In the genomic region with DNA sequence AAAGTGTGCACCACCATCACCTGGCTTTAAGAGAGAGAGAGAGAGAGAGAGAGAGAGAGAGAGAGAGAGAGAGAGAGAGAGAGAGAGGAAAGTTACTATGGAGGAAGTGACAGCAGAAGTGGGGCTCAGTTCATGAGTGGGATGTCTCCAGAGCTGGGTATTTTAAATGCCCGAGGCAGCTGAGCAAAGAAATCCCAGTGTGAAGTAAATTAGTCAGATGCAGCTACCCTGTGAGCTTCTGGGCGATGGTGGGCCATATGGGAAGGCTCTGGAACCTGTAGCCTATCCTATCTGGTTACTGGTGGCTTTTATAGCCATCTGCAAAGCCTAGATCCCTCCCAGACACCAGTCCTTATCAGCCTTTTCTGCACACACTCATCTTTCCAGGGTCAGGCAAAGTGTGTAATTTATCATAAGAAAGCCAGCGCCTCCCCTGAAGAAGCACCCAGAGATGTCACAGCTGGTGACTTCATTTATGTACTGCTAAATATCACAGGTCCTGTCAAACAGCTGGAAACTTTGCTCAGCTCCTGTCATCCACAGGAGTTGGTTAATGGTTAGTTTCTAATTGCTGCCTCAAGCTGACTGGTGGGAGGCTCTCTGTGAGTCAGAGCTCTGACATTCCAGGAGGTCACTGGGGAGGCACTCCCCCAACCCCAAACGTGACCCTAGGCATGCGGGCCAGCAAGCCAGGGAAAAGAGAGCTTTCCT, we compare ENCODE assay signal across 8 mouse cellular contexts.
DNase-seq lines count a peak whose midpoint lies in the region; ATAC-seq and TF ChIP-seq lines count a peak whose summit lies in the region.

No protein-coding gene starts in this region.

- no peaks in the 10 kb centered on the region for H3K36me3 ChIP-seq in lung, postnatal 0 days (ENCODE audit: insufficient read depth, low read length)
- H3K36me3 ChIP-seq in hindbrain, embryonic 14.5 days (replicated peaks; ENCODE audit: control insufficient read depth, insufficient read depth): no peaks in the 10 kb centered on the region

- peak; percentile 69 for ATAC-seq in lung, postnatal 0 days
- no peak for ATAC-seq in hindbrain, embryonic 14.5 days (ENCODE audit: low FRiP score)

- H3K9me3 ChIP-seq in lung, postnatal 0 days (ENCODE audit: low read length): no peaks in the 10 kb centered on the region
- no peaks in the 10 kb centered on the region for H3K9me3 ChIP-seq in hindbrain, embryonic 14.5 days (ENCODE audit: control insufficient read depth, low read length)

- peak overlapping the region; percentile 43; the same call in 1 of the 2 replicates for H3K27ac ChIP-seq in lung, postnatal 0 days (ENCODE audit: low read length)
- no peak overlapping the region for H3K27ac ChIP-seq in hindbrain, embryonic 14.5 days

- H3K4me3 ChIP-seq in lung, postnatal 0 days (ENCODE audit: low read depth, low read length): no peak overlapping the region
- no peak overlapping the region for H3K4me3 ChIP-seq in hindbrain, embryonic 14.5 days (replicated peaks; ENCODE audit: low read length)

- intact Hi-C loops in left cerebral cortex, postnatal 4 days (cut with DNase I): no loop called here

- no peaks in the 10 kb centered on the region for H3K27me3 ChIP-seq in lung, postnatal 0 days (replicated peaks; ENCODE audit: insufficient read depth, low read length)
- no peaks in the 10 kb centered on the region for H3K27me3 ChIP-seq in hindbrain, embryonic 14.5 days (ENCODE audit: control insufficient read depth, insufficient read depth, low read length)

- peak; percentile 65 for TF ChIP-seq EP300 in lung, postnatal 0 days (IDR thresholded peaks at IDR 0.05)

- H3K4me1 ChIP-seq in lung, postnatal 0 days (ENCODE audit: insufficient read depth, low read depth, low read length): peaks cover 12% of the 10 kb centered on the region
- no peaks in the 10 kb centered on the region for H3K4me1 ChIP-seq in hindbrain, embryonic 14.5 days (replicated peaks; ENCODE audit: control insufficient read depth, insufficient read depth, low read length)

- 18% methylated on average over 5 of the region's 5 CpGs for WGBS in lung, postnatal 0 days
- 32% methylated on average over 5 of the region's 5 CpGs for WGBS in hindbrain, embryonic 14.5 days

- no peak for TF ChIP-seq CTCF in lung, postnatal 0 days (IDR thresholded peaks at IDR 0.05)

- H3K9ac ChIP-seq in lung, postnatal 0 days (replicated peaks; ENCODE audit: low read depth): no peak overlapping the region
- no peak overlapping the region for H3K9ac ChIP-seq in hindbrain, embryonic 14.5 days

- no peak overlapping the region for H3K4me2 ChIP-seq in lung, postnatal 0 days (replicated peaks; ENCODE audit: low read depth, low read length)
- no peak overlapping the region for H3K4me2 ChIP-seq in hindbrain, embryonic 14.5 days (replicated peaks)

- peak; percentile 7 to 29 for DNase-seq in left cerebral cortex, adult 18-20 months (ENCODE audit: low spot score in 2 of 2)
- no peak for DNase-seq in left cerebral cortex, postnatal 4 days
- peak; percentile 36 for DNase-seq in gastrocnemius, postnatal 10 days
- peak; percentile 60 for DNase-seq in kidney, adult 18-20 months
- peak; percentile 93 for DNase-seq in lung, postnatal 0 days (ENCODE audit: low spot score)
- no peak for DNase-seq in thymus, postnatal 25 days
- DNase-seq in cerebellum, adult 9-11 months: no peak
- no peak for DNase-seq in hindbrain, embryonic 14.5 days (ENCODE audit: low spot score)

Comparison
In these comparisons a context has a peak if more than half of its experiments do, and no peak if none do; other contexts are left out.
1. DNase-seq: peak in left cerebral cortex, adult 18-20 months (2 of 2), gastrocnemius, postnatal 10 days (single experiment), kidney, adult 18-20 months (single experiment) and lung, postnatal 0 days (single experiment); none in left cerebral cortex, postnatal 4 days (single experiment), thymus, postnatal 25 days (single experiment), cerebellum, adult 9-11 months (single experiment) and hindbrain, embryonic 14.5 days (single experiment).